ENCODE assay signal across 7 mouse cellular contexts in genomic region chr2:91053934-91054382, GRCm38 (mm10). TPM values are rescaled to one million over a fixed set of nuclear protein-coding genes. Genes with fewer than 3 reads are reported as not detected.
DNase-seq lines count a peak whose midpoint lies in the region; ATAC-seq and TF ChIP-seq lines count a peak whose summit lies in the region.

Gene Psmc3 (plus strand): TSS chr2:91054009.

- under 1% methylated on average over 40 of the region's 40 CpGs for WGBS in intestine, postnatal 0 days
- WGBS in midbrain, embryonic 12.5 days, result under 1% methylated on average over 40 of the region's 40 CpGs
- under 1% methylated on average over 40 of the region's 40 CpGs for WGBS in small intestine, adult 2 months

- peaks cover 6% of the 10 kb centered on the region for H3K4me1 ChIP-seq in intestine, postnatal 0 days (replicated peaks; ENCODE audit: control insufficient read depth, insufficient read depth, low read length)
- H3K4me1 ChIP-seq in midbrain, embryonic 12.5 days, result peaks cover 16% of the 10 kb centered on the region
- no peaks in the 10 kb centered on the region; the same call in 1 of the 2 replicates for H3K4me1 ChIP-seq in small intestine, adult 2 months (ENCODE audit: control insufficient read depth, insufficient read depth, insufficient read length, low read length)

- TF ChIP-seq POLR2A in small intestine, adult 2 months (IDR thresholded peaks at IDR 0.05; ENCODE audit: low read depth, low read length), result peak; percentile 66; the same call in 1 of the 2 replicates

- intact Hi-C loops in left cerebral cortex, postnatal 4 days (cut with DNase I), result no loop called here

- TF ChIP-seq CTCF in intestine, postnatal 0 days (IDR thresholded peaks at IDR 0.05; ENCODE audit: low read depth), result no peak
- TF ChIP-seq CTCF in small intestine, adult 2 months (IDR thresholded peaks at IDR 0.05; ENCODE audit: extremely low read depth, insufficient read length, insufficient replicate concordance, low read depth, low read length), result no peak; the same call in 1 of the 2 replicates

- peak within 1 kb of the TSS; percentile 72 for H3K4me2 ChIP-seq in intestine, postnatal 0 days (replicated peaks; ENCODE audit: low read depth)
- peak within 1 kb of the TSS; percentile 97 for H3K4me2 ChIP-seq in midbrain, embryonic 12.5 days (replicated peaks)

- peak; percentile 95 for DNase-seq in adrenal gland, adult 8-10 months
- peak; percentile 94 for DNase-seq in embryo, embryonic 9.5 days (ENCODE audit: extremely low spot score)
- DNase-seq in gonadal fat pad, adult 2 months (ENCODE audit: low read depth), result peak; percentile 42
- peak; percentile 98 for DNase-seq in left cerebral cortex, postnatal 4 days

- H3K9me3 ChIP-seq in intestine, postnatal 0 days (ENCODE audit: control insufficient read depth), result no peaks in the 10 kb centered on the region
- H3K9me3 ChIP-seq in midbrain, embryonic 12.5 days, result no peaks in the 10 kb centered on the region

- ATAC-seq in intestine, postnatal 0 days, result peak; percentile 99
- ATAC-seq in midbrain, embryonic 12.5 days (ENCODE audit: low FRiP score, low read depth), result peak; percentile 99

- H3K36me3 ChIP-seq in intestine, postnatal 0 days (ENCODE audit: control insufficient read depth, insufficient read depth), result peaks cover 37% of the 10 kb centered on the region
- peaks cover 41% of the 10 kb centered on the region for H3K36me3 ChIP-seq in midbrain, embryonic 12.5 days
- H3K36me3 ChIP-seq in small intestine, adult 2 months (ENCODE audit: control insufficient read depth, insufficient read depth, low read length), result peaks cover 35% of the 10 kb centered on the region

- no peaks in the 10 kb centered on the region for H3K27me3 ChIP-seq in intestine, postnatal 0 days (replicated peaks; ENCODE audit: control insufficient read depth, insufficient read depth, low read length)
- no peaks in the 10 kb centered on the region for H3K27me3 ChIP-seq in midbrain, embryonic 12.5 days
- no peaks in the 10 kb centered on the region for H3K27me3 ChIP-seq in small intestine, adult 2 months (ENCODE audit: control insufficient read depth, insufficient read depth, low read length)

- peak within 1 kb of the TSS; percentile 79 for H3K9ac ChIP-seq in intestine, postnatal 0 days (ENCODE audit: low read depth, low read length)
- peak within 1 kb of the TSS; percentile 82 for H3K9ac ChIP-seq in midbrain, embryonic 12.5 days (replicated peaks)

- peak within 1 kb of the TSS; percentile 85 for H3K4me3 ChIP-seq in intestine, postnatal 0 days (ENCODE audit: low read depth, low read length)
- peak within 1 kb of the TSS; percentile 85 for H3K4me3 ChIP-seq in midbrain, embryonic 12.5 days
- peak within 1 kb of the TSS; percentile 81 for H3K4me3 ChIP-seq in small intestine, adult 2 months (ENCODE audit: low read depth, low read length)

- H3K27ac ChIP-seq in intestine, postnatal 0 days (ENCODE audit: low read depth, low read length), result peak within 1 kb of the TSS; percentile 70
- peak within 1 kb of the TSS; percentile 78 for H3K27ac ChIP-seq in midbrain, embryonic 12.5 days (replicated peaks)
- H3K27ac ChIP-seq in small intestine, adult 2 months (ENCODE audit: insufficient read depth, low read depth, low read length), result peak within 1 kb of the TSS; percentile 84

RNA-seq across cellular contexts. Expression of gene Psmc3, which starts in this region (rescaled TPM):
- 100 to 1,000 TPM; 172 to 187 (median 179) TPM for total RNA-seq in adrenal gland, adult 8-10 months (2022)
- polyA plus RNA-seq in gonadal fat pad, adult 2 months (2012; rRNA removed), result 103 and 106 TPM in 2 replicates
- polyA plus RNA-seq in intestine, postnatal 0 days (2015; fragmentation: Nextera tagmentation; extraction: Ambion mirVana), result 155 and 163 TPM in 2 replicates
- total RNA-seq in left cerebral cortex, postnatal 4 days (2021), result 100 to 1,000 TPM; 190 to 192 TPM
- polyA plus RNA-seq in midbrain, embryonic 12.5 days (2016; fragmentation: Nextera tagmentation; extraction: Ambion mirVana), result 283 and 291 TPM in 2 replicates
- polyA plus RNA-seq in small intestine, adult 2 months (2012; rRNA removed), result 41.9 and 79.4 TPM in 2 replicates

Comparison
In these comparisons a context has a peak if more than half of its experiments do, and no peak if none do; other contexts are left out.
1. Peak in every context shown above with its lines: DNase-seq, ATAC-seq, H3K4me3 ChIP-seq and H3K27ac ChIP-seq.
2. DNase-seq: peak in every context shown above with its lines; median percentile 98 in left cerebral cortex, postnatal 4 days; 95 in adrenal gland, adult 8-10 months; 94 in embryo, embryonic 9.5 days; 42 in gonadal fat pad, adult 2 months.